Mouse (Mus musculus) adipocyte (in vitro differentiated cells): ENCODE data around the gene Shisa7.
A peak's percentile ranks its signal among the peaks of the same experiment; 100 is the strongest.
"Not testable (repeated sequence)": the region's sequence is repeated elsewhere in the genome, so short reads cannot be mapped to it uniquely, and the experiment has no call there.

ENCODE experiments used
- DNase-seq: peaks from one replicate; pipeline ENCODE4 v3.0.0-alpha.2; 2016; ENCODE audit warnings: low spot score

Shisa7 gene

GRCm38 (mm10) chr7:4844245-4844916 lies at the start of gene Shisa7:
Shisa7 (minus strand) TSS chr7:4844696.
- no peak for DNase-seq

DNA sequence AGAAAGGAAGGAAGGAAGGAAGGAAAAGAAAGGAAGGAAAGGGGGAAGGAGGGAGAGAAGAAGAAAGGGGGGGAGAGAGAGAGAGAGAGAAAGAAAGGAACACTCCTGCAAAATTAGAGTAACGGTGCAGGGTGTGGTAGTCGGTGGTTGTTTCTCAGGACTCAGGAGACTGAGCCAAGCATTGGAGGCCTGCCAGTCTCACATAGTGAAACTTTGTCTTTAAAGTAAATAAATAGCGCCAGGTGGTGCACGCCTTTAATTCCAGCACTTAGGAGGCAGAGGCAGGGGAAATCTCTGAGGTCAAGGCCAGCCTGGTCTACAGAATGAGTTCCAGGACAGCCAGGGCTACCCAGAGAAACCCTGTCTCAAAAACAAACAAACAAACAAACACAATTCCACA lies 42.2 kb upstream of the Shisa7 start:
- DNase-seq: no peak

DNA sequence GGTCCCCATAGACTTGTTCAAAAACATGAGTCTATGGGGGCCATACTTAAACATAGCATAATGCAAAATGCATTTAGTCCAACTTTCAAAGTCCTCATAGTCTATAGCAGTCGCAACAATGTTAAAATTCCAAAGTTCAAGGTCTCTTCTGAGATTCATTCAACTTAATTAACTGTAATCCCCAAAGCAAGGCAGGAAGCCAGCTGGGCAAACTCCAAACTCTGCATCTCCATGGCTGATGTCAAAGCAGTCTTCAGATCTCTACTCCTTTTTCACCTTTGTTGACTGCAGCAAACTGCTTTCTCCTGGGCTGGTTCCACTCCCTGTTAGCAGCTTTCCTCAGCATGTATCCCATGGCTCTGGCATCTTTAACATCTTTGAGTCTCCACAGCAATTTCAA lies 34.5 kb upstream of the Shisa7 start:
- DNase-seq: not testable (repeated sequence)

- peak; percentile 44 for DNase-seq
Measured at GRCm38 (mm10) chr7:4878186-4878585, 33.7 kb upstream of the Shisa7 start.

GRCm38 (mm10) chr7:4877226-4877625 lies 32.7 kb upstream of the Shisa7 start:
- DNase-seq: no peak

- DNase-seq: peak; percentile 95
Measured at GRCm38 (mm10) chr7:4876753-4877221, 32.3 kb upstream of the Shisa7 start, which contains the start of gene Isoc2a. Isoc2a (plus strand) TSS chr7:4877153.

DNA sequence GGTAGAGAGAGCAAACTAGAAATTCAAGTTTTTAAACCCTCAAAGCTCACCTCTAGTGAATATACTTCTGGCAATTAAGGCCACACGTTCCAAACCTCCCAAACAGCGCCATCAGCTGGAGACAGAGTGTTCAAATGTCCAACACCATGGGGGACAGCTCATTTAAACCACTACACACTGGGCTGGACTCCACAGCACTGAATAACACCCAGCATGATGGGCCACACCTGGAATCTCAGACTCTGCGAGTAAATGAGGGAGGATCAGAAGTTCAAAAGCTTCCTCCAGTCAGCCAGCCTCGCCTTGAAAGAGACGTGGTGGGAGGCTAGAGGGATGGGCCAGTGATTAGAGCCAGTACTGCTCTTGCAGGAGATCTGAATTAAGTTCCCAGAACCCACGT lies 25.6 kb upstream of the Shisa7 start, which contains the start of gene Isoc2b:
Gene Isoc2b, minus strand, starts transcription at position 126 of the 400 bp plus-strand sequence.
- DNase-seq: no peak

DNA sequence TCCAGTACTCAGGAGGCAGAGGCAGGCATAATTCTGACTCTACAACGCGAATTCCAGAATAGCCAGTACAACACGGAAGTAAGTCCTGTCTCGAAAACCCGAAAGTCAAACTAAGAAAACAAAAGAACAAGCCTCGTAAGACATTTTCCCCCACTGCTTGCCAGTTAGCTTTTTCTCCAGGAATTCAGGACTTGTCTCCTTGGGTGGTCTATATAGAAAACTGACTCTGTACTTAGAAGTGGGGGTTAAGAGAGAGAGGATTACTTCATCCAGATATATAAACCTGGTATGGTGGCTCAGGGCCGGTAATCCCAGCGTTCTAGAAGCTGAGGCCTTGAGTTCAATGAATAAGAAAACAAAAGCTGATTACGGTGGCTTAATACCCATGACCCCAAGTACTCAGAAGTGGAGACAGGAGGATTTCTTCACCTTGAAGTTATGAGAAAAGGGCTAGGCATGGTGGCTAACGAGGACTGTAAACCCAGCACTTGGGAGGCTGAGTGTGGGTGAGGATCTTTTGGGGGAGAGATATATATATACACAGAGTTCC lies 22.2 kb upstream of the Shisa7 start:
- DNase-seq: no peak

DNA sequence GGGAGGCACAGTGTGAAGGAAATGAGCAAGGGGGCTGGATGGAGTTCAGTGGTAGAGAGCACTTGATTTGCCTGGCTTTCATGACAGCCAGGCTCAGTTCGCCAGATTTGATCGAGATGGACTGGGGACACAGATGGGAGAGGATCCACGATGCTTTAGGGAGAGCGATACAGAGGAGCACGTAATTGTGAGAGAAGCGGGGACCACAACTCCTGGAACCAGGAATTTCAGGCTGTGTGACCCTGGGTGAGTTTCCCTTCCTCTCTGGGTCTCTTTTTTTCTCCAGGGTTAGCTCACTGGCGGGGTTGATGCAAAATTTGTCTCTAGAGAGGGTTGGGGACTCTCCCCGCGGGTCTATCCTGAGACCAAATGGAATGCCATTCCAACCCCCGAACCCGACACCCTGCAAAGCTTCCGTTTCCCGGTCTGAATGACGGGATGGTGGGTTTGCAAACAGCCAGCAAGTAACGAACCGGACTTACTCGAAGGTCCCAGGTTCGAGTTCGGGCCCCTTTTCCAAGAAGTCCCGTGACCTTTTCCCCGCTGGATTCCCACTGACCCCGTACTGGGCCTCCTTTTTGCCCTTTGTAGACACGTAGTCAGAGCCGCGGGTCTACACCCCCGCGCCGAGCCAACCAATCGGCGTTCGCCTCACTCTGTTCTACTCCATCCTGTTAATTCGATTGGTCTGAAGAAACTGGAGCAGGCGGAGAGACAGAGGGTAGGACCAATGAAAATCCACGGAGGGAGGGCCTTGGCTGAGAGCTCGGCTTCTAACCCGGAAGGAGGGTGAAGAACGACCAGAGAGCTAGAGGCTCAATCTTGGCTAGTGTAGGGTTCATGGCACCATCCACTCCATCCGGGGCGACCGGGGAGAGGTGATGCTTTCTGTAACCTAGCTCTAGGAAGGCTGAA lies 21.3 kb upstream of the Shisa7 start:
- DNase-seq: peak; percentile 92

GRCm38 (mm10) chr7:4865090-4865489 lies 20.6 kb upstream of the Shisa7 start:
- no peak for DNase-seq

GRCm38 (mm10) chr7:4864130-4864845 lies 19.8 kb upstream of the Shisa7 start:
- DNase-seq: no peak

GRCm38 (mm10) chr7:4863541-4864080 lies 19.1 kb upstream of the Shisa7 start:
- no peak for DNase-seq

DNA sequence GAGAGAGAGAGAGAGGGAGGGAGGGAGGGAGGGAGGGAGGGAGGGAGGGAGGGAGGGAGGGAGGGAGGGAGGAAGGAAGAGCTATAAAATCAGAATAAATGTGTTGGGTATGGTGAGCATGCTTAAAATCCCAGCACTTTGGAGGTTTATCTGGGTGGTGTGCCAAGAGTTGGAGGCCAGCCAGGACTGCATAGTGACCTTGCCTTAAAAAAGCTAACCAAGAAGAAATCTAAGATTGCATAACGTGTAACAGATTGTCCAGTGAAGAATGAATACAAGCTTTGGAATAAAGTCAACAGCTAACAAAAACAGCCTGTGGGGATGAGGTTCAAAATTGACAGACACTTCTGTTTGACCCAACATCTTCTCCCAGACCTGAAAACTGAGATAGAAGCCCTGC lies 18.5 kb upstream of the Shisa7 start:
- peak; percentile 73 for DNase-seq

GRCm38 (mm10) chr7:4860926-4861325 lies 16.4 kb upstream of the Shisa7 start:
- not testable (repeated sequence) for DNase-seq

GRCm38 (mm10) chr7:4859418-4859978 lies 15.0 kb upstream of the Shisa7 start:
- no peak for DNase-seq

- DNase-seq: no peak
Measured at GRCm38 (mm10) chr7:4857321-4857720, 12.8 kb upstream of the Shisa7 start.

DNA sequence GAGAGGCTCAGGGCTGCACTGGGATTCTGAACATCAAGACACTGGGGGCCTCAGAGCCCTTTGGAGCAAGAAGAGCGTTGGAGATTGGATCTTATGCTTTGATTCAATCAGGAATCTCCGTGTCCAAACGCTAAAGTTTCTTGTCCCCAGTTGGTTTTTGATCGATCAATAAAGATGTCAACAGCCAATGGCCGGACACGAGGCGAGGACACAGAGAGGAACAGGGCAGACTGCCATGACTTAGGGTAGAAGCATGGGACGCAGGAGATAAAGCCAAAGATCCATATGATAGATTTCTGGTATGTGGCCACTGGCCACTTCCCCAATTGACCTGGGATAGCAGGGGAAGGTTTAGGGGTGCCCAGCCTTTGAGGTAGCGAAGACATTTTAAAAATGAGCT lies 12.0 kb upstream of the Shisa7 start:
- no peak for DNase-seq

DNA sequence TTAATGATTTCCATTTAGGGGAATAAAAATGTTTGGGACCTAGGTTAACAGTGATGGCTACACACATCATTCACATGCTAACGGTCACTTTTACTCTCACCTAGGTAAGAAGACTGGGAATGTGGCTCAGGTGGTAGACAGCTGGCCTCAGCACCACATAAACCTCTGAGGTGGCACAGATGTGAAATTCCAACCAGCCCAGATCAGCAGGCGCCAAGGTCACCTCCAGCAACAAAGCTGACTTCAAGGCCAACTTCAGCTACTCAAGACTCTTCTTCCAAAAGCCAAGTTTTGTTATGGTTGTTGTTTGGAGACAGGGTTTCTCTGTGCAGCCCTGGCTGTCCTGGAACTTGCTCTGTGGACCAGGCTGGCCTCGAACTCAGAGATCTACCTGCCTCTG lies 9.1 kb upstream of the Shisa7 start:
- no peak for DNase-seq

GRCm38 (mm10) chr7:4851315-4851688 lies 6.8 kb upstream of the Shisa7 start:
- DNase-seq: no peak

DNA sequence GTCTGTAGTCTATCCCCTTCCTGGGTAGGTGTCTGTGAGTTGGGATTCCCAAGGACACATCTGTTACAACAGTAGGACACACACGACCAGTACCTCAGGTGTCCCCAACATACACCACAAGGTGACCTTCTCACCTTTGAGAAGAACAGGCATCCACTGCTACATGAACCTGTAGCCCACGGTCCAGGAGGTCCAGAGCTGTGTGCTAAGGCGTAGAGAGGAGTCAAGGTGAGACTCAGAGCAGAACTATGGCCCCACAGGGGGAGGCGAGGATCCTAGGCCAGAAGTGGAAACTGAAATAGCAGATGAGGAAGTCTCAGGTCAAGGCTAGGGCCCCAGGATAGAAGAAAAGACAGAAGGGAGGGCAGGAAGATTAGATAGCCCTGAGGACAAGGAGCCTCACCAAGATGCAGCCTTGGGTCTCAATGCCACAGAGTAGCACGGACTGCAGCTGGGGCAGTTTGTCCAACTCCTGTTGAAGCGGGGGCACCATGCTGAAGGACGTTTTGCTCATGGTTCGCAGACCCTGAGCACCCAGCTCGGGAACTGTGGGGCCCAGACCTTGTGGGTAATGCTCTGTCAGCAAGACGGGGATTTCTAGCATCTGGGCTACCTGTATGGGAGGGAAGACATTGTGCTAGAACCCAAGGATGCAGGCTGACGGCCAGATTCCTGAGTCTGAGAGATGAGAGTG lies 6.3 kb upstream of the Shisa7 start:
- no peak for DNase-seq

DNA sequence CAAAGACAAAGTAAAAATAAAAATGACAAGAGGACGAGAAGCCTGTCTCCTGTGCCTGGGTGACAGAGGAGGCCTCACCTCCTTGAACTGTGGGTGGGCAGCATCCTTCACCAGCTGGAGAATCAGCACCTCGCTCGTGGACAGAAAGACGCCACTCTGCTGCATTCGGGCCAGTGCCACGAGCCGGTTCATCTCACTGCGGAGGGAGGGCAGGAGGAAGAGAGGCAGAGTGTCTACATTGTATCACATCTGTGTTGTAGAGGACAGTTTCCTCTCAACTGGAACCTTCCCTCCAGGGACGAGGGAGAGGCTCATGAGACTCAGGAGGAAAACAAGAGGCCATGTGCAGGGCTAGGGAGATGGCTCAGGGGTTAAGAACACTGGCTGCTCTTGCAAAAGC lies 4.9 kb upstream of the Shisa7 start:
- DNase-seq: no peak
